Mouse (Mus musculus): ENCODE results near the gene Tmem14c. TPM values are rescaled to one million over a fixed set of nuclear protein-coding genes. Genes with fewer than 3 reads are reported as not detected.
A peak's percentile ranks its signal among the peaks of the same experiment; 100 is the strongest.

Gene Tmem14c
- polyA plus RNA-seq, 1 experiment: 67.9 TPM

GRCm38 (mm10) chr13:41006244-41006643 is 9.8 kb upstream of the Tmem14c start:
- no peak for DNase-seq (ENCODE audit: extremely low spot score in 1 of 2, low spot score in 1 of 2)

- no peak for DNase-seq (ENCODE audit: extremely low spot score in 1 of 2, low spot score in 1 of 2)
These were observed 7.8 kb upstream of the Tmem14c start for GRCm38 (mm10) chr13:41008271-41008670.

- DNase-seq (ENCODE audit: extremely low spot score in 1 of 2, low spot score in 1 of 2): no peak
These were observed 7.1 kb upstream of the Tmem14c start for GRCm38 (mm10) chr13:41008946-41009345.

GRCm38 (mm10) chr13:41016797-41017405 is 809 bp downstream of the Tmem14c start:
- peak in 1 of 2 experiments; percentile 5 for DNase-seq (ENCODE audit: extremely low spot score in 1 of 2, low spot score in 1 of 2)

GRCm38 (mm10) chr13:41017832-41018231 is 1.7 kb downstream of the Tmem14c start:
- DNase-seq (ENCODE audit: extremely low spot score in 1 of 2, low spot score in 1 of 2): no peak

- DNase-seq (ENCODE audit: extremely low spot score in 1 of 2, low spot score in 1 of 2): no peak
These were observed 2.1 kb downstream of the Tmem14c start for GRCm38 (mm10) chr13:41018236-41018635.

- no peak for DNase-seq (ENCODE audit: extremely low spot score in 1 of 2, low spot score in 1 of 2)
These were observed 2.9 kb downstream of the Tmem14c start for GRCm38 (mm10) chr13:41018756-41019591.

- no peak for DNase-seq (ENCODE audit: extremely low spot score in 1 of 2, low spot score in 1 of 2)
These were observed 4.4 kb downstream of the Tmem14c start for GRCm38 (mm10) chr13:41020494-41020893.

- DNase-seq (ENCODE audit: extremely low spot score in 1 of 2, low spot score in 1 of 2): no peak
These were observed 5.5 kb downstream of the Tmem14c start for GRCm38 (mm10) chr13:41021607-41022006.

GRCm38 (mm10) chr13:41022099-41022498 is 6.0 kb downstream of the Tmem14c start:
- no peak for DNase-seq (ENCODE audit: extremely low spot score in 1 of 2, low spot score in 1 of 2)

- DNase-seq (ENCODE audit: extremely low spot score in 1 of 2, low spot score in 1 of 2): no peak
These were observed 14.0 kb downstream of the Tmem14c start for GRCm38 (mm10) chr13:41030098-41030497.

- peak in 1 of 2 experiments; percentile 15 for DNase-seq (ENCODE audit: extremely low spot score in 1 of 2, low spot score in 1 of 2)
These were observed 26.4 kb downstream of the Tmem14c start for GRCm38 (mm10) chr13:41042511-41042910.

GRCm38 (mm10) chr13:41045901-41046300 is 29.8 kb downstream of the Tmem14c start:
- DNase-seq (ENCODE audit: extremely low spot score in 1 of 2, low spot score in 1 of 2): no peak

GRCm38 (mm10) chr13:41047280-41047679 is 31.2 kb downstream of the Tmem14c start:
- peak in 1 of 2 experiments; percentile 15 for DNase-seq (ENCODE audit: extremely low spot score in 1 of 2, low spot score in 1 of 2)

GRCm38 (mm10) chr13:41051965-41052364 is 35.9 kb downstream of the Tmem14c start:
- no peak for DNase-seq (ENCODE audit: extremely low spot score in 1 of 2, low spot score in 1 of 2)

GRCm38 (mm10) chr13:41067618-41068017 is 51.5 kb downstream of the Tmem14c start:
- no peak for DNase-seq (ENCODE audit: extremely low spot score in 1 of 2, low spot score in 1 of 2)

- DNase-seq (ENCODE audit: extremely low spot score in 1 of 2, low spot score in 1 of 2): no peak
These were observed 55.5 kb downstream of the Tmem14c start for GRCm38 (mm10) chr13:41071617-41072016.

Other genes starting within 250 kb of the Tmem14c start
- gene Gcnt2, start 156.5 kb upstream of the Tmem14c start, polyA plus RNA-seq (2012; rRNA removed): 8.0 and 8.9 TPM in 2 replicates
- gene Pak1ip1, start 15.3 kb upstream of the Tmem14c start, polyA plus RNA-seq (2012; rRNA removed): 47.0 and 54.5 TPM in 2 replicates
- 1.9 TPM in 2 replicates for gene Mak, start 63.4 kb downstream of the Tmem14c start, polyA plus RNA-seq (2012; rRNA removed)
- not detected in 2 replicates for gene Gcm2, start 94.7 kb downstream of the Tmem14c start, polyA plus RNA-seq (2012; rRNA removed)
- 0.06 and 0.16 TPM in 2 replicates for gene Sycp2l, start 98.0 kb downstream of the Tmem14c start, polyA plus RNA-seq (2012; rRNA removed)
- 15.2 and 16.6 TPM in 2 replicates for gene Elovl2, start 204.1 kb downstream of the Tmem14c start, polyA plus RNA-seq (2012; rRNA removed)
- 101 and 102 TPM in 2 replicates for gene Smim13, start 233.6 kb downstream of the Tmem14c start, polyA plus RNA-seq (2012; rRNA removed)